Mouse (Mus musculus) thymus, adult 2 months (tissue): Measurements from ENCODE around the gene Pole4. TPM values are rescaled to one million over a fixed set of nuclear protein-coding genes. Genes with fewer than 3 reads are reported as not detected.

Experiments used
- DNase-seq: peaks from one replicate; pipeline ENCODE4 v3.0.0; 2021
- H3K27ac ChIP-seq: fragments of 200-500 bp; 2 replicates; pipeline ENCODE4 v1.5.1; 2012; ENCODE audit warnings: low read length, control low read depth; ENCODE audit not compliant: control insufficient read depth, insufficient read depth
- H3K27me3 ChIP-seq: fragments of 200-500 bp; 2 replicates; pipeline ENCODE4 v1.6.1; 2012; ENCODE audit warnings: mild to moderate bottlenecking, low read length, moderate library complexity, mixed read lengths; ENCODE audit not compliant: control insufficient read depth, insufficient read depth
- H3K36me3 ChIP-seq: fragments of 200-500 bp; 2 replicates; pipeline ENCODE4 v1.6.1; 2012; ENCODE audit warnings: mild to moderate bottlenecking, low read length, moderate library complexity; ENCODE audit not compliant: control insufficient read depth, insufficient read depth
- H3K4me1 ChIP-seq: fragments of 200-500 bp; replicated peaks from 2 replicates; pipeline ENCODE4 v1.6.1; 2012; ENCODE audit warnings: low read length; ENCODE audit not compliant: control insufficient read depth, insufficient read depth
- H3K4me3 ChIP-seq: fragments of 200-500 bp; 2 replicates; pipeline ENCODE4 v1.5.1; 2012; ENCODE audit warnings: mild to moderate bottlenecking, low read length, control low read depth, moderate library complexity; ENCODE audit not compliant: control insufficient read depth, insufficient read depth
- CTCF ChIP-seq: fragments of 200-500 bp; IDR thresholded peaks from 2 replicates; pipeline ENCODE4 v1.5.1; 2012; ENCODE audit warnings: mild to moderate bottlenecking, control low read depth, low read length, moderate library complexity, borderline replicate concordance; ENCODE audit not compliant: control insufficient read depth, poor library complexity, insufficient read depth; ENCODE audit errors: extremely low read depth
- POLR2A ChIP-seq: fragments of 200-500 bp; IDR thresholded peaks from 2 replicates; pipeline ENCODE4 v1.6.1; 2012; ENCODE audit warnings: mild to moderate bottlenecking, low read length, control low read depth, moderate library complexity; ENCODE audit not compliant: control insufficient read depth, poor library complexity, insufficient read depth; ENCODE audit errors: extremely low read depth
- WGBS: fragments of 180-500 bp; shearing (Covaris S2); methylation state at CpG from one replicate; pipeline ENCODE4 v1.1.7; 2018; 5-methylcytosine and 5-hydroxymethylcytosine counted together
- polyA plus RNA-seq: library from polyadenylated mRNA; depleted of rRNA; stranded (reverse); fragments of >200 nt; gene quantifications from 2 replicates; pipeline ENCODE4 v1.2.3, GENCODE M21; 2012

Pole4 gene
- polyA plus RNA-seq, 1 experiment, result 20.4 TPM

DNA sequence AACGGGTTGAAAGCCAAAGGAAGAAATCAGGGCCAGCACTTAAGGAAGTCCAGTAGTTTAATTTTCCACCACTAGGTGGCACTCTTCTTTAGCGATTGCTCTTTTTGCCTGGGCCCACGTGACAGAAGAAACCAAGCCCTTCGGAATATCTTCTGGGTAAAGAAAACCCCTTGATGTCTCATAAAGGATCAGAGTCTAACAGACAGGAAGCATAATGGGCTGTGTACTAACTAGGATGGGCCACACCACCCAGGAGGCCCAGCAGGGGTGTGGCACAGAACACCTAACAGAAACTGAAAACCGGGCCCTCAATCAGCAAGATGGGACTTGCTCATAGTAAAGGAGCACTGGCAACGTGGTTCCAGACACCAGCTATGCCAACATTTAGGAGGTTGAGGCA lies 35.1 kb upstream of the Pole4 start:
- Histone ChIP-seq H3K27me3 (no peaks in the 10 kb centered on the region), H3K27ac (no peak overlapping the region), H3K36me3 (no peaks in the 10 kb centered on the region), H3K4me1 (peaks cover 3% of the 10 kb centered on the region), H3K4me3 (no peak overlapping the region)
- 13% methylated on average over 6 of the region's 6 CpGs for whole genome bisulfite sequencing
- TF ChIP-seq POLR2A (no peak), CTCF (no peak)
- peak; percentile 64 for DNase-seq

DNA sequence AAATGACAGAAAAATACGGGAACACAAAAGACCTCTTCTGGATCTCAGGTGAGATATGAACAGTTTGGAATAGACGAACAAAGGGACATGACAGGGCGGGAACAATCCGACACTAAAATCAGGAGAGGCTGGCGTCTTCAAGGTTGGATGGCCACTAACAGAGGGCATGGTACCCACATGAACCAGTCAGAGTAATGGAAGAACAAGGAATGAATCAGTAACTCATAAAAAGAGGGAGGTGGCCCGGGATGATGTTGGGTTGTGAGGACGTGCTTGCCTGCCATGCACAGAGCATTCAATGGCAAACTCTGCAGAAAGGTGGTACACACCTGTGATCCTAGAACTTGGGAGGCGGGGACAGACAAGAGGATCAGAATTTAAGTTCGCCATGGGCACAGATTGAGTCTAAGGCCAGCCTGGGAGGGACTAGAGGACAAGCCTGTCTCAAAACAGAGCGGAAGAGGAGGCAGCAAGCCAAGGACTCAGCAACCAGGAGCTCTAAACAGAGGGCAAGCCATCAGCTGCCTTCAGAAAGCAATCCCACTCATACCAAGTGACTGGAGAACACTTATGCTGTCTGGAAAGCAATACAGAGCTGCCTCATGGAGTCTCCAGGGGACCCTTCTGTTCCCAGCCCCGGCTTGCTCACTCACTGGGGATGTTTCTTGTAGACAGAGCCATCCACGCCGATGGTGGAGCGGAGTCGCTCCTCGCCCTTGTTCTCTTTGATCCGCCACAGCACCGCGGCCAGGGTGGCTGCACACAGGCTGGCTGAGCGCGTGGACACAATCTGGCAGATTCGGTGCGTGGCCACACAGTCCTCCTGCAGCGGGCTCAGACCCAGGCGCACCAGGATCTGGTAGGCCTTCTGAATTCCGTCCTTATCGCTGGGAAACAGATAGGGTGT lies 32.7 kb upstream of the Pole4 start:
- Histone ChIP-seq H3K4me3 (no peak overlapping the region), H3K36me3 (no peaks in the 10 kb centered on the region), H3K27me3 (no peaks in the 10 kb centered on the region), H3K27ac (no peak overlapping the region), H3K4me1 (peaks cover 3% of the 10 kb centered on the region)
- 96% methylated on average over 27 of the region's 27 CpGs for WGBS
- TF ChIP-seq POLR2A, result no peak
- TF ChIP-seq CTCF, result no peak
- DNase-seq, result no peak

DNA sequence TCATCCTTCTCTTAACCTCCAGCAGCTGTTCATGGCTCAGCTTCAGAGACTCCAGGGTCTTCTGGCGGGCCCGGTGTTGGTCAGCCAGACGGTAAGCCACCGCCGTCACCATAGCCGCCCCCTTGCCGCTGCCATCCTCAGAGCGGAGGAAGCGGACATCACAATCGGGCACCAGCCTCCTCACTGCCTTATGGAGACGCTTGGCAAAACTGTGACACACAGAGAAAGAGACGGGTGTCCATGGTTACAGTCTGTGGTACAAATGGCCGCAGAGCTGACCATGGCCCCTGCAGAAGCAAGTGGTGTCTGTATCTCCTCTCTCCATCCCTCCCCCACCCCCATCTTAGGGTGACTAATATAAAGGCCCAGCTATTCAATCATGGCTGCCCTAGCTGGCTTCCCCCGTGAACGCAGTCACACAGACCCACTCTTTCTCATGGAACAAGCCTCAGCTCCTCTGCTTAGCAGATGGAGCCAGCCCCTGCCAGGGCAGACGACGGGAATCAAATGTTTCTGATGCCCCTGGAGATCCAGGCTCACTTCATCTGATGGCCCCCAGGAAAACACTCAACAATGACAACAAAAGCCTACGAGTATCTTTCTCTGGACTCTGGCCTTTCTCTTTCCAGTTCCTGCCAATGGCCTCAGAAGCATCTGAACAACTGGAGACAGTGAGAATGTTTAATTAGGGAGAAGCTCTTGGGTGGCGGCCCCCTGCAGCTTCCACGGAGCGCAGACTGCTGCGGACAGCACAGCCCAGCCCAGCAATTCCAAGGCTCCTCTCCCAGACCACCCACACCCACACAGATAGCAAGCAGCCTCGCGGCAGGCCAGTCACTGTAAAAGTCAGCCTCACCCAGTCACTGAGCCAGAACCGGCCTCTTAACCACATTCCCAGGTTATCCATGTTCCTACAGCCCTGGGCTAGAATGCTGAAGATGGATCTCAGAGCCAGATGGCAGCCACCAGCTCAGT lies 31.7 kb upstream of the Pole4 start:
- no peak overlapping the region for H3K27ac ChIP-seq
- TF ChIP-seq CTCF (no peak), POLR2A (no peak)
- WGBS, result 97% methylated on average over 25 of the region's 25 CpGs
- H3K36me3 ChIP-seq, result no peaks in the 10 kb centered on the region
- no peak overlapping the region for H3K4me3 ChIP-seq
- H3K27me3 ChIP-seq, result no peaks in the 10 kb centered on the region
- no peak for DNase-seq
- peaks cover 3% of the 10 kb centered on the region for H3K4me1 ChIP-seq

DNA sequence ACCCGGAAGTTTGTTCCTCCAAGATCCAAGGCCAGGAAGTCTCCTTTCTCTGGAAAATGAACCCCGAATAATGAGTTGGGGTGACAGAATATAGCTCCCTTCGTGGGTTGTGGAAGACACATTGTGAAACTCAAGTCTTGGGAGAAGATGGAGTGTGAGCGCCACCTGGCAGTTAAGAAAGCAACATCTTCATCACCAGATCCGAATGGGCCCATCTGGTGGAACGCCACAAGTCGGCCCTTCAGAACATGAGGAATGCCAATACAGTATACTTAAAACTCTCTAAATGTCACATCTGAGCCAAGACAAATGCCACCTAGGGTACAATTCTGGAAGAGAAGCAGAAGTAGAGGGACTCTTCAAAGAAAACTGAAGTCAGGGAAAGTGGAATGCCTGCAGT lies 30.2 kb upstream of the Pole4 start:
- no peaks in the 10 kb centered on the region for H3K27me3 ChIP-seq
- H3K36me3 ChIP-seq, result no peaks in the 10 kb centered on the region
- no peak overlapping the region for H3K27ac ChIP-seq
- WGBS, result 95% methylated on average over 7 of the region's 7 CpGs
- H3K4me3 ChIP-seq, result no peak overlapping the region
- TF ChIP-seq POLR2A (no peak), CTCF (no peak)
- DNase-seq, result no peak
- H3K4me1 ChIP-seq, result peaks cover 1% of the 10 kb centered on the region

DNA sequence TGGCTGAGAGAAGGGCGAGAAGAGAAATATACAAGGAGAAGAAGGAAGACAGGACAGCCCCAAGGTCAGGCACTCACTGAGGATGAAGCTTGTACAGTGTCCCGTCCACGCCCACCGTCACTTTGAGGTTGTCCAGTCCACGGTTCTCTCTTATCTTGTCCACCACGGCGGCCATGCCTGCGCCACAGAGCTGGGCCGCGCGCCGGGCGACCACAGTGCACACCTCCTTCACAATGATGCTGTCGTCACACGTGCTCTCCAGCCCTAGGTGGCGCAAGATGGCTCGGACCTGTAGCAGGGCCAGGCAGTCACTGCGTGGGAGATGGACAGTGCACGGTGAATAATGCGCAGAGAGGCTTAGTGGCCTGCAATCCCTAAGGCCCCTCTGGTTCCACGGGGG lies 23.5 kb upstream of the Pole4 start:
- WGBS, result 95% methylated on average over 21 of the region's 21 CpGs
- H3K4me1 ChIP-seq, result no peaks in the 10 kb centered on the region
- H3K36me3 ChIP-seq, result no peaks in the 10 kb centered on the region
- H3K27ac ChIP-seq, result no peak overlapping the region
- H3K4me3 ChIP-seq, result no peak overlapping the region
- H3K27me3 ChIP-seq, result no peaks in the 10 kb centered on the region
- no peak for DNase-seq
- TF ChIP-seq POLR2A (no peak), CTCF (no peak)

DNA sequence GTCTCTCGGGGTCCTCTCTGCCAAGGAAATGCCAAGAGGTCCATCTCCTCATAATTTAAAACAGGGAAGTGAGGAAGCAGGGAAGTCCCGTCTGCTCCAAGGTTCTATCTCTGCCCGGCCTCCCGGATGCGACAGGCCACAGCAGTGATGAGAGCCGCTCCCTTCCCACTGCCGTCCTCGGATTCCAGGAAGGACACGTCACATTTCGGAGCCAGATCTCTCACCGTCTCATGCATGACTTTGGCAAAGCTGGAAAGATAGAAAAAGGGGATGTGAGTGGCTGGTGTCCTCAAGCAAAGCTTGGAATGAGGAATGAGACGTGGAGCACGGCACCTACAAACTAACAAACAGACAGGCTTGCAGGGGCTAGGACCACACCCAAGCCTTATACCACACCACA lies 22.0 kb upstream of the Pole4 start:
- H3K36me3 ChIP-seq, result no peaks in the 10 kb centered on the region
- DNase-seq, result no peak

More for the DNA sequence above, 22.0 kb upstream of the Pole4 start:
- Histone ChIP-seq H3K27me3 (no peaks in the 10 kb centered on the region), H3K4me1 (no peaks in the 10 kb centered on the region), H3K4me3 (no peak overlapping the region), H3K27ac (no peak overlapping the region)
- 93% methylated on average over 13 of the region's 13 CpGs for WGBS
- no peak for TF ChIP-seq POLR2A
- TF ChIP-seq CTCF, result no peak
